Mouse (Mus musculus): ENCODE data around the gene Rcor1. TPM values are rescaled to one million over a fixed set of nuclear protein-coding genes. Genes with fewer than 3 reads are reported as not detected.
"Not testable (repeated sequence)": the region's sequence is repeated elsewhere in the genome, so short reads cannot be mapped to it uniquely, and the experiment has no call there.

Rcor1 gene
- polyA plus RNA-seq, 1 experiment from 2014 or later: 10.4 TPM

GRCm38 (mm10) chr12:111046866-111047265 lies 7.7 kb downstream of the Rcor1 start:
- Histone ChIP-seq H3K27me3 (ENCODE audit: control insufficient read depth, insufficient read depth, low read length) (no peaks in the 10 kb centered on the region), H3K9me3 (ENCODE audit: control insufficient read depth, low read length) (no peaks in the 10 kb centered on the region), H3K4me1 (ENCODE audit: control insufficient read depth, insufficient read depth, low read length) (no peaks in the 10 kb centered on the region), H3K9ac (ENCODE audit: low read length) (no peak overlapping the region), H3K36me3 (ENCODE audit: control insufficient read depth, insufficient read depth, low read length) (no peaks in the 10 kb centered on the region; the same call in 1 of the 2 replicates), H3K27ac (ENCODE audit: low read depth, low read length) (no peak overlapping the region), H3K4me2 (no peak overlapping the region), H3K4me3 (ENCODE audit: low read depth, low read length) (no peak overlapping the region)
- no peak for ATAC-seq (ENCODE audit: low FRiP score)
- 85% methylated on average over 1 of the region's 1 CpGs for WGBS
- DNase-seq (ENCODE audit: low spot score, missing footprints): no peak

- Histone ChIP-seq H3K4me2 (no peak overlapping the region), H3K9ac (ENCODE audit: low read length) (no peak overlapping the region), H3K36me3 (ENCODE audit: control insufficient read depth, insufficient read depth, low read length) (no peaks in the 10 kb centered on the region; the same call in 1 of the 2 replicates), H3K27me3 (ENCODE audit: control insufficient read depth, insufficient read depth, low read length) (no peaks in the 10 kb centered on the region), H3K4me1 (ENCODE audit: control insufficient read depth, insufficient read depth, low read length) (no peaks in the 10 kb centered on the region), H3K9me3 (ENCODE audit: control insufficient read depth, low read length) (no peaks in the 10 kb centered on the region), H3K27ac (ENCODE audit: low read depth, low read length) (no peak overlapping the region), H3K4me3 (ENCODE audit: low read depth, low read length) (no peak overlapping the region)
- WGBS: 83% methylated on average over 2 of the region's 2 CpGs
- no peak for ATAC-seq (ENCODE audit: low FRiP score)
- no peak for DNase-seq (ENCODE audit: low spot score, missing footprints)
Observed at GRCm38 (mm10) chr12:111048201-111048600, 9.1 kb downstream of the Rcor1 start.

- WGBS: 96% methylated on average over 2 of the region's 2 CpGs
- H3K4me2 ChIP-seq: no peak overlapping the region
- no peak for ATAC-seq (ENCODE audit: low FRiP score)
Observed at GRCm38 (mm10) chr12:111050256-111050655, 11.1 kb downstream of the Rcor1 start.

GRCm38 (mm10) chr12:111063361-111063760 lies 24.2 kb downstream of the Rcor1 start:
- 91% methylated on average over 2 of the region's 2 CpGs for WGBS
- DNase-seq (ENCODE audit: low spot score, missing footprints) (no peak), ATAC-seq (ENCODE audit: low FRiP score) (no peak)
- H3K27me3 ChIP-seq (ENCODE audit: control insufficient read depth, insufficient read depth, low read length): no peaks in the 10 kb centered on the region
- no peaks in the 10 kb centered on the region; the same call in 1 of the 2 replicates for H3K36me3 ChIP-seq (ENCODE audit: control insufficient read depth, insufficient read depth, low read length)
- no peaks in the 10 kb centered on the region for H3K4me1 ChIP-seq (ENCODE audit: control insufficient read depth, insufficient read depth, low read length)
- H3K4me3 ChIP-seq (ENCODE audit: low read depth, low read length): no peak overlapping the region
- no peak overlapping the region for H3K27ac ChIP-seq (ENCODE audit: low read depth, low read length)
- H3K9me3 ChIP-seq (ENCODE audit: control insufficient read depth, low read length): no peaks in the 10 kb centered on the region
- H3K9ac ChIP-seq (ENCODE audit: low read length): no peak overlapping the region
- H3K4me2 ChIP-seq: no peak overlapping the region

More at GRCm38 (mm10) chr12:111050256-111050655, 11.1 kb downstream of the Rcor1 start:
- Histone ChIP-seq H3K4me1 (ENCODE audit: control insufficient read depth, insufficient read depth, low read length) (no peaks in the 10 kb centered on the region), H3K4me3 (ENCODE audit: low read depth, low read length) (no peak overlapping the region), H3K9me3 (ENCODE audit: control insufficient read depth, low read length) (no peaks in the 10 kb centered on the region), H3K36me3 (ENCODE audit: control insufficient read depth, insufficient read depth, low read length) (no peaks in the 10 kb centered on the region), H3K27me3 (ENCODE audit: control insufficient read depth, insufficient read depth, low read length) (no peaks in the 10 kb centered on the region), H3K9ac (ENCODE audit: low read length) (no peak overlapping the region), H3K27ac (ENCODE audit: low read depth, low read length) (no peak overlapping the region)
- DNase-seq (ENCODE audit: low spot score, missing footprints): no peak

GRCm38 (mm10) chr12:111064220-111064619 lies 25.1 kb downstream of the Rcor1 start:
- WGBS: 91% methylated on average over 3 of the region's 3 CpGs

GRCm38 (mm10) chr12:111065330-111065729 lies 26.2 kb downstream of the Rcor1 start:
- WGBS: 93% methylated on average over 5 of the region's 5 CpGs
- H3K36me3 ChIP-seq (ENCODE audit: control insufficient read depth, insufficient read depth, low read length): no peaks in the 10 kb centered on the region
- no peak overlapping the region for H3K27ac ChIP-seq (ENCODE audit: low read depth, low read length)
- H3K4me1 ChIP-seq (ENCODE audit: control insufficient read depth, insufficient read depth, low read length): no peaks in the 10 kb centered on the region
- no peak overlapping the region for H3K9ac ChIP-seq (ENCODE audit: low read length)
- ATAC-seq (ENCODE audit: low FRiP score) (no peak), DNase-seq (ENCODE audit: low spot score, missing footprints) (no peak)
- H3K27me3 ChIP-seq (ENCODE audit: control insufficient read depth, insufficient read depth, low read length): no peaks in the 10 kb centered on the region
- no peaks in the 10 kb centered on the region for H3K9me3 ChIP-seq (ENCODE audit: control insufficient read depth, low read length)
- H3K4me3 ChIP-seq (ENCODE audit: low read depth, low read length): no peak overlapping the region
- H3K4me2 ChIP-seq: no peak overlapping the region

More at GRCm38 (mm10) chr12:111064220-111064619, 25.1 kb downstream of the Rcor1 start:
- no peaks in the 10 kb centered on the region for H3K9me3 ChIP-seq (ENCODE audit: control insufficient read depth, low read length)
- H3K9ac ChIP-seq (ENCODE audit: low read length): no peak overlapping the region
- no peaks in the 10 kb centered on the region for H3K27me3 ChIP-seq (ENCODE audit: control insufficient read depth, insufficient read depth, low read length)
- H3K4me3 ChIP-seq (ENCODE audit: low read depth, low read length): no peak overlapping the region
- ATAC-seq (ENCODE audit: low FRiP score): no peak
- H3K4me2 ChIP-seq: no peak overlapping the region
- no peak for DNase-seq (ENCODE audit: low spot score, missing footprints)
- no peak overlapping the region for H3K27ac ChIP-seq (ENCODE audit: low read depth, low read length)
- no peaks in the 10 kb centered on the region; the same call in 1 of the 2 replicates for H3K36me3 ChIP-seq (ENCODE audit: control insufficient read depth, insufficient read depth, low read length)
- no peaks in the 10 kb centered on the region for H3K4me1 ChIP-seq (ENCODE audit: control insufficient read depth, insufficient read depth, low read length)

- no peaks in the 10 kb centered on the region for H3K9me3 ChIP-seq (ENCODE audit: control insufficient read depth, low read length)
- no peaks in the 10 kb centered on the region for H3K27me3 ChIP-seq (ENCODE audit: control insufficient read depth, insufficient read depth, low read length)
- no peaks in the 10 kb centered on the region for H3K4me1 ChIP-seq (ENCODE audit: control insufficient read depth, insufficient read depth, low read length)
- ATAC-seq (ENCODE audit: low FRiP score): no peak
- H3K4me2 ChIP-seq: no peak overlapping the region
- H3K9ac ChIP-seq (ENCODE audit: low read length): no peak overlapping the region
- H3K36me3 ChIP-seq (ENCODE audit: control insufficient read depth, insufficient read depth, low read length): no peaks in the 10 kb centered on the region
- 92% methylated on average over 13 of the region's 13 CpGs for WGBS
- H3K27ac ChIP-seq (ENCODE audit: low read depth, low read length): no peak overlapping the region
- no peak for DNase-seq (ENCODE audit: low spot score, missing footprints)
- no peak overlapping the region for H3K4me3 ChIP-seq (ENCODE audit: low read depth, low read length)
Observed at GRCm38 (mm10) chr12:111067816-111068215, 28.7 kb downstream of the Rcor1 start.

GRCm38 (mm10) chr12:111069299-111069698 lies 30.1 kb downstream of the Rcor1 start:
- not testable (repeated sequence) for DNase-seq (ENCODE audit: low spot score, missing footprints); ATAC-seq (ENCODE audit: low FRiP score)

GRCm38 (mm10) chr12:111071009-111071408 lies 31.9 kb downstream of the Rcor1 start:
- Histone ChIP-seq H3K9ac (ENCODE audit: low read length) (no peak overlapping the region), H3K4me3 (ENCODE audit: low read depth, low read length) (no peak overlapping the region), H3K27ac (ENCODE audit: low read depth, low read length) (no peak overlapping the region), H3K4me1 (ENCODE audit: control insufficient read depth, insufficient read depth, low read length) (no peaks in the 10 kb centered on the region), H3K4me2 (no peak overlapping the region), H3K36me3 (ENCODE audit: control insufficient read depth, insufficient read depth, low read length) (no peaks in the 10 kb centered on the region), H3K9me3 (ENCODE audit: control insufficient read depth, low read length) (no peaks in the 10 kb centered on the region), H3K27me3 (ENCODE audit: control insufficient read depth, insufficient read depth, low read length) (no peaks in the 10 kb centered on the region)
- WGBS: 88% methylated on average over 5 of the region's 5 CpGs
- DNase-seq (ENCODE audit: low spot score, missing footprints) (no peak), ATAC-seq (ENCODE audit: low FRiP score) (no peak)

More at GRCm38 (mm10) chr12:111069299-111069698, 30.1 kb downstream of the Rcor1 start:
- H3K36me3 ChIP-seq (ENCODE audit: control insufficient read depth, insufficient read depth, low read length); H3K4me1 ChIP-seq (ENCODE audit: control insufficient read depth, insufficient read depth, low read length); H3K9me3 ChIP-seq (ENCODE audit: control insufficient read depth, low read length); H3K4me2 ChIP-seq; H3K27ac ChIP-seq (ENCODE audit: low read depth, low read length); H3K4me3 ChIP-seq (ENCODE audit: low read depth, low read length); H3K9ac ChIP-seq (ENCODE audit: low read length); H3K27me3 ChIP-seq (ENCODE audit: control insufficient read depth, insufficient read depth, low read length): not testable (repeated sequence)
